Mouse (Mus musculus): Measurements from ENCODE around the gene Krtdap. TPM values are rescaled to one million over a fixed set of nuclear protein-coding genes. Genes with fewer than 3 reads are reported as not detected.
A peak's percentile ranks its signal among the peaks of the same experiment; 100 is the strongest.

Krtdap gene
- polyA plus RNA-seq, 1 experiment = 9.1 TPM

DNA sequence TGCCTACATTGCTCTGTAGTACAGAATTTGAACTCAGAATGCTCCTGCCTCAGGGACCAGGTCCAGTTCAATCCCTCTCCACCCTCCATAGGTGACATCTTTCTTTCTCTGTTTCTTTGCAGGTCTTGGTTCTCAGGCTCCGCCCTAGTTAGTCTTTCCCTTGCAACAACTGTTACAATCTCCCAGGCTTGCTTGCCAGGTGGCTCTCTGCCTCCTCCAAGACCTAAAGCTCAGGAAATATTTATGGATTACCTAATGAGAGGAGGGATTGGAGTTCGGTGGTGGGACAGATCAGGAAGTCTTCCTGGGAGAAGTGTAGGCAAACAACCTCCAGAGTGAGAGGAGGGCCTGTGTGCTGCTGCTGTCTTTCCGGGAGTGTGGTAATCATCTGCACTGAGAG is 5.0 kb upstream of the Krtdap start:
- Histone ChIP-seq H3K36me3 (ENCODE audit: control insufficient read depth, insufficient read depth, low read length, poor library complexity, severe bottlenecking) (no peaks in the 10 kb centered on the region), H3K4me3 (ENCODE audit: low read depth, low read length) (no peak overlapping the region), H3K9ac (ENCODE audit: low read depth, poor library complexity, severe bottlenecking) (no peak overlapping the region), H3K9me3 (replicated peaks; ENCODE audit: control insufficient read depth, insufficient read depth, low read length, poor library complexity, severe bottlenecking) (no peaks in the 10 kb centered on the region), H3K27me3 (ENCODE audit: control insufficient read depth, insufficient read depth, low read length, poor library complexity, severe bottlenecking) (no peaks in the 10 kb centered on the region), H3K4me1 (ENCODE audit: control insufficient read depth, insufficient read depth, low read length) (peaks cover 7% of the 10 kb centered on the region), H3K27ac (ENCODE audit: insufficient read depth, low read length) (no peak overlapping the region)
- TF ChIP-seq EP300 (IDR thresholded peaks at IDR 0.05; ENCODE audit: insufficient read depth, low read depth, low read length) (no peak), CTCF (IDR thresholded peaks at IDR 0.05; ENCODE audit: low read depth, low read length) (no peak), POLR2A (IDR thresholded peaks at IDR 0.05; ENCODE audit: insufficient read depth, low read length) (no peak)

DNA sequence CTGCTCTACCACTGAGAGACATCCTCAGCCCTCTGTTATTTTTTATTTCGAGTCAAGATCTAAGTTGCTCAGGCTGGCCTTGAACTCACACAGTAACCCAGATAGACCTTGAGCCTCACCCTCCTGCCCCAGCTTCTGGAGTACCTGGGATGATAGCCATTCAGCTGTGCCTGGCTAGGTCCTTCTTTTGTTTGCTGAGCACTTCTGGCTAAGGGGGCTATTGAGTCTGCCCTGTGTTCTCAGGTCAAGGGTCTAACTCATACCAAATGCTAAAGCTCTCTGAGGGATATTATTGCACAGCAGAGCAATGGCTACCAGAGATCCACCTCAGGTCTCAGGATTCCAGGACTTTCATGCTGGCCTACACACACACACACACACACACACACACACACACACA is 2.5 kb upstream of the Krtdap start:
- H3K4me1 ChIP-seq (ENCODE audit: control insufficient read depth, insufficient read depth, low read length) = peaks cover 7% of the 10 kb centered on the region
- H3K27me3 ChIP-seq (ENCODE audit: control insufficient read depth, insufficient read depth, low read length, poor library complexity, severe bottlenecking) = no peaks in the 10 kb centered on the region
- H3K27ac ChIP-seq (ENCODE audit: insufficient read depth, low read length) = no peak overlapping the region
- H3K9me3 ChIP-seq (replicated peaks; ENCODE audit: control insufficient read depth, insufficient read depth, low read length, poor library complexity, severe bottlenecking) = no peaks in the 10 kb centered on the region
- H3K4me3 ChIP-seq (ENCODE audit: low read depth, low read length) = no peak overlapping the region
- TF ChIP-seq POLR2A (IDR thresholded peaks at IDR 0.05; ENCODE audit: insufficient read depth, low read length) (no peak), EP300 (IDR thresholded peaks at IDR 0.05; ENCODE audit: insufficient read depth, low read depth, low read length) (no peak), CTCF (IDR thresholded peaks at IDR 0.05; ENCODE audit: low read depth, low read length) (no peak)
- H3K9ac ChIP-seq (ENCODE audit: low read depth, poor library complexity, severe bottlenecking) = no peak overlapping the region
- no peaks in the 10 kb centered on the region for H3K36me3 ChIP-seq (ENCODE audit: control insufficient read depth, insufficient read depth, low read length, poor library complexity, severe bottlenecking)

GRCm38 (mm10) chr7:30785721-30786546 is 1.8 kb upstream of the Krtdap start:
- TF ChIP-seq POLR2A (IDR thresholded peaks at IDR 0.05; ENCODE audit: insufficient read depth, low read length) (no peak), EP300 (IDR thresholded peaks at IDR 0.05; ENCODE audit: insufficient read depth, low read depth, low read length) (no peak), CTCF (IDR thresholded peaks at IDR 0.05; ENCODE audit: low read depth, low read length) (no peak)
- Histone ChIP-seq H3K27ac (ENCODE audit: insufficient read depth, low read length) (no peak overlapping the region), H3K36me3 (ENCODE audit: control insufficient read depth, insufficient read depth, low read length, poor library complexity, severe bottlenecking) (no peaks in the 10 kb centered on the region), H3K27me3 (ENCODE audit: control insufficient read depth, insufficient read depth, low read length, poor library complexity, severe bottlenecking) (no peaks in the 10 kb centered on the region), H3K9me3 (replicated peaks; ENCODE audit: control insufficient read depth, insufficient read depth, low read length, poor library complexity, severe bottlenecking) (no peaks in the 10 kb centered on the region), H3K9ac (ENCODE audit: low read depth, poor library complexity, severe bottlenecking) (no peak overlapping the region), H3K4me3 (ENCODE audit: low read depth, low read length) (no peak overlapping the region), H3K4me1 (ENCODE audit: control insufficient read depth, insufficient read depth, low read length) (peaks cover 7% of the 10 kb centered on the region)

DNA sequence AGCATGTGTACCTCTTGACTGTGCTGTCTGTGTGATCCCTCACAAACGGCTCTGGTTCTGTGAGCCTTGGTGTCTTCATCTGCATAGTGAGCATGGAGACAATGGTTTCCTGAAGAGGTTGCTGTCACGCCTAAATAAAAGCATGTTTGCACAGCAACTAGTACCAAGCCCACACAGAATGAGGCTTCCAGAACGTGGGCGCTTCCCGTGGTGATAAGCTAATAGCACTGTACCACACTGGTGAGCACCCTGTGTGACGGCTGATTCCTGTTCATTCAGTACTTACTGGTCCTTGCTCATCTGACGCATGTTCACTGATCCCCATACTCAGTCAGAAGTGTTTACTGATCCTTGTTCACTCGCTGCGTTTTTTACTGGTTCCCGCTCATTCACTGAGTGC is 2.4 kb downstream of the Krtdap start:
- no peaks in the 10 kb centered on the region for H3K36me3 ChIP-seq (ENCODE audit: control insufficient read depth, insufficient read depth, low read length, poor library complexity, severe bottlenecking)
- H3K9me3 ChIP-seq (replicated peaks; ENCODE audit: control insufficient read depth, insufficient read depth, low read length, poor library complexity, severe bottlenecking) = no peaks in the 10 kb centered on the region
- peaks cover 9% of the 10 kb centered on the region for H3K4me1 ChIP-seq (ENCODE audit: control insufficient read depth, insufficient read depth, low read length)
- H3K27me3 ChIP-seq (ENCODE audit: control insufficient read depth, insufficient read depth, low read length, poor library complexity, severe bottlenecking) = no peaks in the 10 kb centered on the region
- H3K9ac ChIP-seq (ENCODE audit: low read depth, poor library complexity, severe bottlenecking) = no peak overlapping the region
- H3K27ac ChIP-seq (ENCODE audit: insufficient read depth, low read length) = no peak overlapping the region
- TF ChIP-seq POLR2A (IDR thresholded peaks at IDR 0.05; ENCODE audit: insufficient read depth, low read length) (no peak), CTCF (IDR thresholded peaks at IDR 0.05; ENCODE audit: low read depth, low read length) (no peak), EP300 (IDR thresholded peaks at IDR 0.05; ENCODE audit: insufficient read depth, low read depth, low read length) (no peak)
- H3K4me3 ChIP-seq (ENCODE audit: low read depth, low read length) = no peak overlapping the region

DNA sequence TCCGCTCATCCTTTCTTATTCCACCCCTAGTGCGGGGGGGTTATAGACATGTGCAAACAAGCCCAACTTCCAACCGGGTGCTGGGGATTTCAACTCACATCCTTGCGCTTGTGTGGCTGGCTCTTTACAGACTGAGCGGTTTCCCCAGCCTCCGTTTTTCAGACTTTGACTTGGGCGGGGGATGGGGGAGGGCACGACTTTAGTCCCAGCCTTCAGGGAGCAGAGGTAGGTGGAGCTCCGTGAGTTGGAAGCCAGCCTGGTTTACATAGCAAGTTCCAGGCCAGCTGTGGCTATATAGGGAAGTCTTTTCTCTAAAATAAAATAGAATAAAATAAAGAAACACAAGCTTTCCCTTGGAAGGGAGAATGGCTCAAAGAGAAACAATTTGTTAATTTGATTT is 4.2 kb downstream of the Krtdap start:
- peak overlapping the region; percentile 63; the same call in 1 of the 2 replicates for H3K9ac ChIP-seq (ENCODE audit: low read depth, poor library complexity, severe bottlenecking)
- peaks cover 4% of the 10 kb centered on the region for H3K4me1 ChIP-seq (ENCODE audit: control insufficient read depth, insufficient read depth, low read length)
- no peaks in the 10 kb centered on the region for H3K36me3 ChIP-seq (ENCODE audit: control insufficient read depth, insufficient read depth, low read length, poor library complexity, severe bottlenecking)
- H3K27me3 ChIP-seq (ENCODE audit: control insufficient read depth, insufficient read depth, low read length, poor library complexity, severe bottlenecking) = no peaks in the 10 kb centered on the region
- no peak for TF ChIP-seq POLR2A (IDR thresholded peaks at IDR 0.05; ENCODE audit: insufficient read depth, low read length)
- peak overlapping the region; percentile 43; the same call in 1 of the 2 replicates for H3K4me3 ChIP-seq (ENCODE audit: low read depth, low read length)
- H3K9me3 ChIP-seq (replicated peaks; ENCODE audit: control insufficient read depth, insufficient read depth, low read length, poor library complexity, severe bottlenecking) = no peaks in the 10 kb centered on the region
- H3K27ac ChIP-seq (ENCODE audit: insufficient read depth, low read length) = no peak overlapping the region

- Histone ChIP-seq H3K4me1 (ENCODE audit: control insufficient read depth, insufficient read depth, low read length) (peaks cover 2% of the 10 kb centered on the region), H3K27me3 (ENCODE audit: control insufficient read depth, insufficient read depth, low read length, poor library complexity, severe bottlenecking) (no peaks in the 10 kb centered on the region), H3K4me3 (ENCODE audit: low read depth, low read length) (no peak overlapping the region), H3K9me3 (replicated peaks; ENCODE audit: control insufficient read depth, insufficient read depth, low read length, poor library complexity, severe bottlenecking) (0 out of 2 replicates have a peak, but pooled peaks cover 4% of the 10 kb centered on the region), H3K9ac (ENCODE audit: low read depth, poor library complexity, severe bottlenecking) (no peak overlapping the region), H3K36me3 (ENCODE audit: control insufficient read depth, insufficient read depth, low read length, poor library complexity, severe bottlenecking) (no peaks in the 10 kb centered on the region), H3K27ac (ENCODE audit: insufficient read depth, low read length) (no peak overlapping the region)
- no peak for TF ChIP-seq POLR2A (IDR thresholded peaks at IDR 0.05; ENCODE audit: insufficient read depth, low read length)
- no peak for TF ChIP-seq CTCF (IDR thresholded peaks at IDR 0.05; ENCODE audit: low read depth, low read length)
- TF ChIP-seq EP300 (IDR thresholded peaks at IDR 0.05; ENCODE audit: insufficient read depth, low read depth, low read length) = no peak
Measured at GRCm38 (mm10) chr7:30794921-30795320, 7.2 kb downstream of the Krtdap start.
